Mouse (Mus musculus): ENCODE results near the gene Cbr4. TPM values are rescaled to one million over a fixed set of nuclear protein-coding genes. Genes with fewer than 3 reads are reported as not detected.
A peak's percentile ranks its signal among the peaks of the same experiment; 100 is the strongest.

Cbr4 gene
- polyA plus RNA-seq, 1 experiment from 2014 or later = 29.2 TPM

DNA sequence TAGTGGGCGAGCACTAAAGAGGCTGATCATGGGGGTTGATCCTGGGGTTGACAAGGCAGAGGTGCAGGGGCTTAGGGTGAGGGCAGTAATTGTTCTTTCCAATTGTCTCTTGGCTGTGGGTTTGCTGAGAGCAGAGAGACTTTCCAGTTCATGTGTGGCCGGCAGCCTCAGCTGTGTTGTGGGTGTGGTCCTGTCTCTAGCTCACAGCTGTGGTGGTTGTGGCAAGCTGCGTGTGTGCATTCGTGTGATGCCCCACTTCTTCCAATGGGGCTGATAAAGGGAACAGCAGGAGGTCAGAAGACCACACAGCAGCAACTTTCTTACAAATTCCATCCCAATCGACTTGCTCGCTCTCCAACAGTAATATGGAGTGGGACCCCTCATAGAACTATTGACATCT, 41.1 kb downstream of the Cbr4 start:
- no peak for ATAC-seq (ENCODE audit: insufficient number of reproducible peaks, insufficient read depth, low FRiP score, low TSS enrichment, low read depth)

DNA sequence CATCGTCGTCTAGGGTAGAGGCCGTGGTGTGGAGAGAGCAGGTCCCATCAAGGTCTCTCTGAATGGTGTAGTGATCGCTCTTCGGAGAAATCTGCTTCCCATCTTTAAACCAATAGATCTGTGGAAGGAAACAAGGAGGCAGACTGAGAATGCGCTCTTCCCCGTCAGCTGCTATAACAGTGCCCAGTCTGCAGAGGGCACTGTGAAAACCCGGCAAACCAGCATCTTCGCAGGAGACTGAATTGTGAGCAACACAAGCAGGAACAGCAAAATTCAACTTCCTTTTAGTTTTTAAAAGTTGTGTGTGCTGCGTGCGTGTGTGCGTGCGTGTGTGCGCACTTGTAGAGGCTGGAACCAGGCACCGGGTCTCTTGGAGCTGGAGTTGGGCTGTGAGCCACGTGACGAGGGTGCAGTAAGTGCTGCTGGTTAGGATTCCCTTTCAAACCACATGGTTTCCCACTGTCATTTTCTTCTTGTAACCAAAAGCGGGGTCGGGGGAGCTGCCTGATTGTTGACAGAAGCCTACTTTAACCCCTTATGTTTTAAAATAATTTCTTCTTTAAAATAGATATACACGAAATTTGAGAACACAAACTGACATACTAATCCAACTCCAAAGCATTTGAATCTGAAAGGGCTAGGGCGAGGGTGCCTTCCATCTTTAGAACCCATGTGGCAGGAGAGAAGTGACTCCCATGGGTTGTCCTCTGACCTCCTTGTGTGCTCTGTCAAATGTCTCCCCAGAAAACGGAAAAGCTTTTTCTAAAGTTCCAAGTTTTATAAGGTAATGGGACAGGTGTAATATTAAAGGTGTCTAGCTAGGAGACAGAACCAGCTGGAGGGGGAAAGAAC, 44.6 kb downstream of the Cbr4 start:
- WGBS = 72% methylated on average over 22 of the region's 22 CpGs
- Histone ChIP-seq H3K4me1 (replicated peaks) (no peaks in the 10 kb centered on the region), H3K4me3 (replicated peaks) (no peak overlapping the region), H3K27ac (no peak overlapping the region), H3K4me2 (no peak overlapping the region), H3K36me3 (peaks cover 94% of the 10 kb centered on the region), H3K27me3 (no peaks in the 10 kb centered on the region), H3K9me3 (no peaks in the 10 kb centered on the region), H3K9ac (replicated peaks) (no peak overlapping the region)
- ATAC-seq (ENCODE audit: insufficient number of reproducible peaks, insufficient read depth, low FRiP score, low TSS enrichment, low read depth) = no peak

More for the DNA sequence above, 41.1 kb downstream of the Cbr4 start:
- no peak overlapping the region for H3K27ac ChIP-seq
- H3K9me3 ChIP-seq = no peaks in the 10 kb centered on the region
- no peak overlapping the region for H3K4me2 ChIP-seq
- H3K4me3 ChIP-seq (replicated peaks) = no peak overlapping the region
- peaks cover 94% of the 10 kb centered on the region for H3K36me3 ChIP-seq
- 88% methylated on average over 6 of the region's 6 CpGs for WGBS
- H3K4me1 ChIP-seq (replicated peaks) = no peaks in the 10 kb centered on the region
- H3K9ac ChIP-seq (replicated peaks) = no peak overlapping the region
- H3K27me3 ChIP-seq = no peaks in the 10 kb centered on the region

DNA sequence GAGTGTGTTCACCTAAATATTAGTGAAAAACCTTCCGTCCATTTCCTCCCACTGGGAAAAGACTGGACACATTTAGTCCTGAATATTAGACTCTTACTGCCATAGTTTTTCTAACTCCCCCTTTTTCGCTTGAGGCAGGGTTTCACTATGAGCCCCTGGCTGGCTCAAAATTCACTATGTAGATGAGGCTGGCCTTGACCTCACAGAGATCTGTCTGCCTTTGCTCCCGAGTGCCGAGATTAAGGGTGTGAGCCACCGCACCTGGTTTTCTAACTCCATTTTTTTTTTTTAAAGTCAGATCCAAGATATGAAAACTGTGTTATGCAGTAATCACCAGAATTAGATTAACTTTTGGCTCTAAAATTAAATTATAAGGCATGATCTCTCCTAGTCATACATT, 45.3 kb downstream of the Cbr4 start:
- no peak for ATAC-seq (ENCODE audit: insufficient number of reproducible peaks, insufficient read depth, low FRiP score, low TSS enrichment, low read depth)

DNA sequence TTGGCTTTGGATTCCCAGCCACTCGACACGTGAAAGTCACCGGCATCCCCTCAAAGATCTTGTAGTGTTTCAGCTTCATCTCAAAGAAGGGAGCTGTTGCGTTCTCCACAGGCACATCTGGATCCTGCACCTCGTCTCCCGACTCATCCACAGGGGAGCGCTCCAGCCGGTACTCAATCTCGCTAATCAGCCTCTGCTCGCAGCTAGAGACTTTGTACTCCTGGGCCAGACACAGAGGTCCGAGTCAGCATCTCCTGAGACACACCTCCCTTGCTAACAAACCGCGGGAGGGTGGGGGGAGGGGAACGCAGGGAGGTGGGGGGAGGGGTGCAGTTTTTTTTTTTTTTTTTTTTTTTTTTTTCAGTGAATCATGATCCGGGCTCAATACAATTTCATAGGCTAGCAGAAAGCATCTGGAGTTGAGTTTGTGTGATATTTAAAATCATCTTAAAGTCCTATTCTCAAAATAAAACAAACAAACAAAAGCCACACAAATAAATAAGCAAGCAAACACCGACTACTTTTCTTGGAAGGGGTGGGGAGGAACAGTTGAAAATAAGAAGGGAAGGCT, 45.9 kb downstream of the Cbr4 start:
- no peaks in the 10 kb centered on the region for H3K27me3 ChIP-seq
- H3K4me3 ChIP-seq (replicated peaks) = no peak overlapping the region
- H3K9ac ChIP-seq (replicated peaks) = no peak overlapping the region
- no peak; the same call in 1 of the 2 replicates for ATAC-seq (ENCODE audit: insufficient number of reproducible peaks, insufficient read depth, low FRiP score, low TSS enrichment, low read depth)
- H3K9me3 ChIP-seq = no peaks in the 10 kb centered on the region
- H3K4me2 ChIP-seq = no peak overlapping the region
- no peaks in the 10 kb centered on the region for H3K4me1 ChIP-seq (replicated peaks)
- no peak overlapping the region for H3K27ac ChIP-seq
- 47% methylated on average over 16 of the region's 16 CpGs for WGBS
- H3K36me3 ChIP-seq = peaks cover 92% of the 10 kb centered on the region

More for the DNA sequence above, 45.3 kb downstream of the Cbr4 start:
- no peak overlapping the region for H3K4me2 ChIP-seq
- no peaks in the 10 kb centered on the region for H3K27me3 ChIP-seq
- H3K27ac ChIP-seq = no peak overlapping the region
- H3K9me3 ChIP-seq = no peaks in the 10 kb centered on the region
- no peaks in the 10 kb centered on the region for H3K4me1 ChIP-seq (replicated peaks)
- H3K9ac ChIP-seq (replicated peaks) = no peak overlapping the region
- peaks cover 92% of the 10 kb centered on the region for H3K36me3 ChIP-seq
- H3K4me3 ChIP-seq (replicated peaks) = no peak overlapping the region
- WGBS = 86% methylated on average over 5 of the region's 5 CpGs

DNA sequence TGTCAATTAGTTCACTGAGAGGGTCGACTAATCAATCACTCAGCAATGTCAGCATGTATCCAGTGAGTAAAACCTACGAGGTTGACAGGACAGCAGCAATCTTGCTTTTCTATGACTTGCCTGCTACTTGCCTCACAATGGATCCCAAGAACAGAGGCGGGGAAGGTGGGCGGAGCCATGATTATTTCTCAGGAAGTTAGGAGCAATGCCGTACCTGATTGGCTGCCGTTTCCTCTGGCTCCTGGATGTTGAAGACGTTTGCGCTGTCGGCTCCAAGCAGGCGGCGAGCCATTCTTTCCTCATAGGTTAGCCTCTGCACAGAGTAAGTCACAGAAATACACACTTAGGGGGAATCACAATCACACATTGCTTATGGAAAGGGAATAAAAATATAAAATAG, 47.9 kb downstream of the Cbr4 start:
- no peaks in the 10 kb centered on the region for H3K27me3 ChIP-seq
- ATAC-seq (ENCODE audit: insufficient number of reproducible peaks, insufficient read depth, low FRiP score, low TSS enrichment, low read depth) = no peak
- H3K36me3 ChIP-seq = peaks cover 79% of the 10 kb centered on the region
- 80% methylated on average over 11 of the region's 11 CpGs for WGBS
- no peak overlapping the region for H3K4me2 ChIP-seq
- H3K4me3 ChIP-seq (replicated peaks) = no peak overlapping the region
- H3K4me1 ChIP-seq (replicated peaks) = no peaks in the 10 kb centered on the region
- no peak overlapping the region for H3K9ac ChIP-seq (replicated peaks)
- H3K9me3 ChIP-seq = no peaks in the 10 kb centered on the region
- H3K27ac ChIP-seq = no peak overlapping the region

DNA sequence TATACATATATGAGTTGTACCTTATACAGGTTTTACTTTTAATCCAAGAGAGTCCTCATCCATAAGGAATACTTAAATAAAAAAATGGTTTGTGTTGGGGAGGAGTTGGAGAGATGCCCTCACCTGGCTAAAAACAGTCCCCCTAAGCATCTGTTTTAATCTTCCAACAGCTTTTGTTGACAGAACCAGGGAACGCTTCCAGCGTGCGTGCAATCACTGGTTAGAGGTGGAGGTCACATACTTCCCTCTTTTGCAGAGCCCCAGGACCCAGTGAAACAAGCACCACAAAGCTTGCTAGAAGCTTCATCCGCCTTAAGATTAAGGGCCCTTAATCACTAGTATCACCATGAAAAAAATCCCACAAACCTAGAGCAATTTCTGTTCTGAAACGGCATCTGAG, 49.9 kb downstream of the Cbr4 start:
- Histone ChIP-seq H3K9me3 (no peaks in the 10 kb centered on the region), H3K27me3 (no peaks in the 10 kb centered on the region), H3K36me3 (peaks cover 73% of the 10 kb centered on the region), H3K4me3 (replicated peaks) (no peak overlapping the region), H3K4me1 (replicated peaks) (no peaks in the 10 kb centered on the region), H3K9ac (replicated peaks) (no peak overlapping the region), H3K4me2 (no peak overlapping the region), H3K27ac (no peak overlapping the region)
- no peak for ATAC-seq (ENCODE audit: insufficient number of reproducible peaks, insufficient read depth, low FRiP score, low TSS enrichment, low read depth)
- 92% methylated on average over 5 of the region's 5 CpGs for WGBS

DNA sequence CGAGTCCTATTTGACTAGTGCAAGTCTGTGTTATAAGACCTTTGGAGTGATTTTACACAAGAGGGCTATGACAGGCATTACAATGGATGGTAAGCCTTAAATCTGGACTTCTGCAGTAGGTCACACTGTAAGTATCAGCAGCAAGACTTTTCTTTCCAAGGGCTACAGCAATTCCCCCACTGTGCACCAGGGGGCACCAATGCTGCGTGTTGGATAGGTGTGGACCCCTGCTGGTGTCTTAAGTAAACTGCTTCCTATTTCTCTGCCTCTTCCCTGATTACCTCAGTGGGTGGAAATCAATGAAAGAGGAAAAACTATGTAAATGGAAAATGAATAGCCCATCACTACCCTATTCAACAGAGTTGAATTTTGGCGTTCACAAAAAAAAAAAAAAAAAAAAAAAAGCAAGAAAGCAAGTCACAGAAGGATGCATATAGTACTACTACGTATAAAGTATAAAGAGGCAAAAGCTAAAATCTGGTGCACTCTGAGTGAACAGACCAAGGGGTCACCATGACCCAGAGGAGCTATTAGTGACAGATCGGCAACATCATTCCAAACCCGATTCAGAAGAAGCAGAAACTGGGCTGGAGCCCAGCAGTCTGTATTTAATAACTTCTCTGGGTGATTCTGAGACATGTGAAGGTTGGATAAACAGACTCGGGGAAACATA, 52.4 kb downstream of the Cbr4 start:
- Histone ChIP-seq H3K4me1 (replicated peaks) (no peaks in the 10 kb centered on the region), H3K27me3 (no peaks in the 10 kb centered on the region), H3K36me3 (peaks cover 75% of the 10 kb centered on the region), H3K9me3 (no peaks in the 10 kb centered on the region), H3K4me2 (no peak overlapping the region), H3K4me3 (replicated peaks) (no peak overlapping the region), H3K27ac (no peak overlapping the region), H3K9ac (replicated peaks) (no peak overlapping the region)
- 0 out of 2 replicates have a peak, but pooled peaks have one; percentile 31 for ATAC-seq (ENCODE audit: insufficient number of reproducible peaks, insufficient read depth, low FRiP score, low TSS enrichment, low read depth)
- WGBS = 47% methylated on average over 7 of the region's 7 CpGs

DNA sequence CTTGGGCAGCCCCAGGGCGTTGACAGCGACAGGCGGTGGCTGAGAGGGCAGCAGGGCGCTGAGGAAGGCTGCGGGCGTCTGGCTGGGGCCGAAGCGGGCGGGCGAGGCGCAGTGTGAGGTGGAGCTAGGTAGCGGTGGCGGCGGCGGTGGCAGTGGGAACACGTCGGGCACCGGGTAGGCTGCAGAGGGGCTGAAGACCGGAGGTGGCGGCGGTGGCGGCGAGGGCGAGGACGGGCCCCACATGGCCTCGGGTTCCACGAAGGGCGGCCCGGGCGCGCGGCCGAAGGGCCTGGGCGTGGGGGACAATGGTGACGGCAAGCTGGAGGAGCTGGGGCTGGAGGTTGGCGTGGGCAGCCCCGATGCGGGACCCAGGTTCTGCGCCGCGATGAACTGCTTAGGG, 62.1 kb downstream of the Cbr4 start:
- Histone ChIP-seq H3K27me3 (no peaks in the 10 kb centered on the region), H3K4me3 (replicated peaks) (no peak overlapping the region), H3K9me3 (peaks cover 19% of the 10 kb centered on the region), H3K36me3 (peaks cover 61% of the 10 kb centered on the region), H3K4me2 (no peak overlapping the region), H3K4me1 (replicated peaks) (peaks cover 17% of the 10 kb centered on the region), H3K27ac (no peak overlapping the region), H3K9ac (replicated peaks) (no peak overlapping the region)
- WGBS = 69% methylated on average over 41 of the region's 41 CpGs
- ATAC-seq (ENCODE audit: insufficient number of reproducible peaks, insufficient read depth, low FRiP score, low TSS enrichment, low read depth) = 0 out of 2 replicates have a peak, but pooled peaks have one; percentile 29

DNA sequence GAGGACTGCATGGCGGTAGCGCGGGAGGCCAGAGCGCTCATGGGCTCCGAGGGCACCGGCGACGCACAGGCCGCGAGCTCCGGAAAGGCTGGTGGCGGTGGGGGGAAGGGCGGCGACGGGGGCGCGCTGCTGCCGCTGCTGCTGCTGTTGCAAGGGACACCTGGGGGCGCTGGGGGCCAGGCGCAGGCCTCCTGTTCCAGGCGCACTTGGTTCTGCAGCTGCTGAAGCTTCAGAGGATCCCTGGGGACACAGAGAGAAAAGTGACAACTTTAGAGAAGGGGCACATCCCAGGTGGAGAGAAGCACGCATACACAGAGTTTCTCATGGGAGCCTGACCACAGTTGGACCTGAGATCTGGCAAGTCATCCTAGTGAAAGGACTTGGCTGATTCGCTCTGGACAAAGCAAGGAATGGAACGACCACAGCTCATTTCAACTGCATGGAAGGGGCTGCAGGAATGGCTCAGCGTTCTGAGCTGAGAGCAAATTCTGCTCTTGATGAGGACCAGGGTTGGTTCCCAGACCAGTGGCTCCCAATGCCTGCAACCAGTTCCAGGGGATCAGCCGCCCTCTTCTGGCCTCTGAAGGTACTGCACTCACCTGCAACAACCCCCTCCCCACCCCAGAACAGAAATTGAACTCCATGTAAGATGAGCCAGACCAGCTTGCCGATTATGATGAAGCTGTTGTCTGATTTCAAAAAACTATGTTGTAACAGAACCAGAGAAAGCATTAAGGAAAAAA, 62.6 kb downstream of the Cbr4 start:
- ATAC-seq (ENCODE audit: insufficient number of reproducible peaks, insufficient read depth, low FRiP score, low TSS enrichment, low read depth) = peak; percentile 30; the same call in 1 of the 2 replicates
- H3K9ac ChIP-seq (replicated peaks) = no peak overlapping the region
- H3K27me3 ChIP-seq = no peaks in the 10 kb centered on the region
- H3K4me3 ChIP-seq (replicated peaks) = no peak overlapping the region
- no peak overlapping the region for H3K27ac ChIP-seq
- H3K4me1 ChIP-seq (replicated peaks) = peaks cover 19% of the 10 kb centered on the region
- H3K36me3 ChIP-seq = peaks cover 55% of the 10 kb centered on the region
- no peak overlapping the region for H3K4me2 ChIP-seq
- WGBS = 49% methylated on average over 27 of the region's 27 CpGs
- H3K9me3 ChIP-seq = peaks cover 19% of the 10 kb centered on the region

DNA sequence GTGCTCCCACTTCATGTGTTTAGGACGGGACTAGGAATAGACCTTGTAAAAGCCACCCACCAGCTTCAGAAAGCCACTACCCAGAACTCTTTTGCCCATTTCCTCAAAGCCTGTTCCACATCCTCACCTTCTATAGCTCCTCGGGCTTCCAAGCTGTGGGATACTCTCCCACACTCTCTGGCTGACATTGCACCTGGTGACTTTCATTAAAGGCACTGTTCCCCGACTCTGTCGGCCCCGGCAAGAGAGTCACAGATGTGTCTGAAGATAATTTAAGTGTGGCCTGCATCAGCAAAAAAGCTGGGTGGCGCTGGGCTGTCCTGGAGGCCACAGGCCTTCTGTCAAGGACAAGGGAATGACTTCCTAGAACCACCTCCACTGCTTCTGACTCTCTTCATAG, 64.7 kb downstream of the Cbr4 start:
- no peaks in the 10 kb centered on the region for H3K27me3 ChIP-seq
- peaks cover 19% of the 10 kb centered on the region for H3K9me3 ChIP-seq
- H3K9ac ChIP-seq (replicated peaks) = no peak overlapping the region
- H3K36me3 ChIP-seq = peaks cover 39% of the 10 kb centered on the region
- no peak overlapping the region for H3K4me2 ChIP-seq
- no peak overlapping the region for H3K4me3 ChIP-seq (replicated peaks)
- peaks cover 31% of the 10 kb centered on the region for H3K4me1 ChIP-seq (replicated peaks)
- H3K27ac ChIP-seq = 0 out of 2 replicates have a peak overlapping the region, but pooled peaks have one; percentile 5
- WGBS = 26% methylated on average over 6 of the region's 6 CpGs
- ATAC-seq (ENCODE audit: insufficient number of reproducible peaks, insufficient read depth, low FRiP score, low TSS enrichment, low read depth) = no peak
